Mouse (Mus musculus) megakaryocyte, adult 5-6 weeks (primary cell): ENCODE data around the gene Serpina3m. TPM values are rescaled to one million over a fixed set of nuclear protein-coding genes. Genes with fewer than 3 reads are reported as not detected.
"Not testable (repeated sequence)": the region's sequence is repeated elsewhere in the genome, so short reads cannot be mapped to it uniquely, and the experiment has no call there.

Experiments used
- ATAC-seq: 2 replicates; pipeline ENCODE4 v1.8.0; 2016; ENCODE audit warnings: mild to moderate bottlenecking, inconsistent platforms; ENCODE audit not compliant: poor library complexity, severe bottlenecking
- total RNA-seq, 2 experiments: library from RNA; stranded (forward) in 1 of 2; stranded (reverse) in 1 of 2; fragments of 153-499, 151-499 nt in 1 of 2; fragments of 221-1000, 200-1000 nt in 1 of 2; gene quantifications; 2 replicates each; pipeline versions ENCODE4 v1.2.3 to v1.2.4; 2015 to 2017

Gene Serpina3m
- total RNA-seq, 2 experiments from 2014 or later: not detected

GRCm38 (mm10) chr12:104386878-104387277 lies 48.6 kb downstream of the Serpina3m start:
- not testable (repeated sequence) for ATAC-seq

DNA sequence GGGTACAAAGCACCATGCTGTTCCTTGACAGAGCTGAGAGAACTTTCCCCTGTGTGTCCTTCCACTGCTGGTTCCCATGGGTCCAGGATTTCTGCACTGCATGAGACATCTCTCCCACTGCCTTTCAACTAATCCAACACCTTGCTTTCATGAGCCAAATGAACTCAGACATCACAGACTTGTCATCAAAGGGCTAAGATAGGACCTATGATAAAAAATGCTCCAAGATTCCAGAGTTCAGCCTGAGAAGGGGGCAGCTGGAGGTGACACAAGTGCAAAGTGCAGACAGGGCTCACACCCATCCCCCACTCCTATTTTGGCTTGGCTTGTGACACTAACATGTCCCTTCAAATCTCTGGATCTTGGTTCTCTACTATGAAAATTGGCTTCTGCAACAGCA lies 50.2 kb downstream of the Serpina3m start:
- no peak for ATAC-seq

DNA sequence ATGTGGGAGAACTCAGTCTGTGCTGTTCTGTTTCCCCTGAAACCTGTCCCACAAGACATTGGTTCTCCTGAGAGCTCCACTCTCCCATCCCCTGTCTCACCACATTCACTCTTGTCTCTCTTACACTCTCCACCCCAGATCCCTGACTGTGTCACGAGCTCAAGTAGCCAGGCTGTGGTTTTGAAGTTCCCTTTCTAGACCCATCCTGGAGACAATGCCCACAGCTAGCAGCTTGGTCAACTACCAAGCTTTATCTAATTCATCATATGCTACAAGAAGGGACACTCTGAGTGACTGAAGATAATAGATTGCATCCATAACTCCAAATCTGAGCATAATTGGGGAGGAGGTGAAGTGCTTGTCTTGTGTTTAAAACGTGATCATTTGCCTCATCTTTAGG lies 52.8 kb downstream of the Serpina3m start:
- not testable (repeated sequence) for ATAC-seq

DNA sequence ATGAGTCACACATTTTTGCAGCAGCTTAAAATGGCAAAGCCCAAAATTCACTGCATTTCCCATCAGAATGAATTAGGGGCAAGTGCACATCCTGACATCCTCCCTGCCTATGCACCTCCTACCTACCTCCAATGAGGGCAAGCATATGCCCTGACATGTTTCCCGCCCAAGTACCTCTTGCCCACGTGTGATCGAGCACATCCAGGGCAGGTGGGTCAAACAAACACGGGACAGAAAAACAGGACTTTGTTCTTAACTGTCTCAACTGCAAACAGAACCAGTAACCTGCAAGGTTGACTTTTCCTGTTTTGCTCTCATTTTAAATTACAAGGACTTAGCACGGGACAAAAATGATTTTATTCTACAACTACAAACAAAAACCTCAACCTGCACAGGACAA lies 65.7 kb downstream of the Serpina3m start:
- no peak for ATAC-seq

GRCm38 (mm10) chr12:104406454-104406885 lies 68.2 kb downstream of the Serpina3m start, which contains the start of gene Serpina3n:
Gene Serpina3n (plus strand): TSS chr12:104406729.
- ATAC-seq: no peak

GRCm38 (mm10) chr12:104412507-104412906 lies 74.2 kb downstream of the Serpina3m start:
- peak; percentile 54 for ATAC-seq

- no peak for ATAC-seq
Measured at GRCm38 (mm10) chr12:104414576-104414975, 76.3 kb downstream of the Serpina3m start.

DNA sequence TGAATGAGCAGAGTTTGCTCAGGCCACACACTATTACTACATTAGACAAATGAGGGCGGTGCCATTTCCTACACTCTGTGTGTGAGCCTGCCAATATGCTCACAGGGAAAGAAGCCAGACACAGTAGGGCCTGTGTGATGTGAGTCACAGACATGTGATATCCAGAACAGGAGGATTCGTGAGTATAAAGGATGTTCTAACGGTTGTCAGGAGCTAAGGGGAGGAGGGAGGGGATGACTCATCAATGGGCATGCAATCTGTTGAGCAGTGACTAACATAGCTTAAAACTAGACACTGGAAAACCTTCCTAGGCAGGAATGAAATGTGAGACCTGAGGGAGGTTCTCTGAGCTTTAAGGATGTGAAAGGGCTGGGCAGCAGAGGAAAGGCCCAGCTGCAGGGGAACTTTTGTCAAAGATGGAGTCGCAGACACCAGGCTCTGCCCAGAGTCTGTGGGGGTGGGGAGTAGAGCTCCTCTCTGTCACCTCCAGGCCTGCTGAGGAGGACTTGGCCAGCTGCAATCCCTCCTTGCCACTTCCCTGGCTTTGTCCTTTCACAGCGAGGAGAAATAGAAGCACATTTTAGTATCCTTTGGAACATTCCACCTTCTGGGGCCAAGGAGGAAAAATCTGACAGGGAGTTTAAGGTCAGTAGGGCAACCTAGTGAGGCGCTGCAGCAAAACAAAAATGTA lies 77.5 kb downstream of the Serpina3m start:
- no peak for ATAC-seq

- peak; percentile 67 for ATAC-seq
Measured at GRCm38 (mm10) chr12:104418340-104419135, 80.3 kb downstream of the Serpina3m start.

GRCm38 (mm10) chr12:104419136-104419462 lies 80.8 kb downstream of the Serpina3m start:
- peak; percentile 71 for ATAC-seq

GRCm38 (mm10) chr12:104422615-104423392 lies 84.5 kb downstream of the Serpina3m start:
- no peak for ATAC-seq

GRCm38 (mm10) chr12:104425591-104425990 lies 87.3 kb downstream of the Serpina3m start:
- no peak for ATAC-seq

GRCm38 (mm10) chr12:104426915-104427314 lies 88.6 kb downstream of the Serpina3m start:
- ATAC-seq: peak; percentile 47; the same call in 1 of the 2 replicates

- ATAC-seq: no peak
Measured at GRCm38 (mm10) chr12:104431359-104431758, 93.1 kb downstream of the Serpina3m start.

- no peak for ATAC-seq
Measured at GRCm38 (mm10) chr12:104433214-104433613, 94.9 kb downstream of the Serpina3m start.

- ATAC-seq: no peak
Measured at GRCm38 (mm10) chr12:104433951-104434735, 95.9 kb downstream of the Serpina3m start.

GRCm38 (mm10) chr12:104440087-104440760 lies 101.9 kb downstream of the Serpina3m start:
- ATAC-seq: peak; percentile 70

- no peak for ATAC-seq
Measured at GRCm38 (mm10) chr12:104443716-104444115, 105.4 kb downstream of the Serpina3m start.
